Mouse (Mus musculus): ENCODE results near the gene Selplg. TPM values are rescaled to one million over a fixed set of nuclear protein-coding genes. Genes with fewer than 3 reads are reported as not detected.
"Not testable (repeated sequence)": the region's sequence is repeated elsewhere in the genome, so short reads cannot be mapped to it uniquely, and the experiment has no call there.

Selplg gene
- total RNA-seq, 2 experiments from 2014 or later: 29.3 to 33.5 TPM

DNA sequence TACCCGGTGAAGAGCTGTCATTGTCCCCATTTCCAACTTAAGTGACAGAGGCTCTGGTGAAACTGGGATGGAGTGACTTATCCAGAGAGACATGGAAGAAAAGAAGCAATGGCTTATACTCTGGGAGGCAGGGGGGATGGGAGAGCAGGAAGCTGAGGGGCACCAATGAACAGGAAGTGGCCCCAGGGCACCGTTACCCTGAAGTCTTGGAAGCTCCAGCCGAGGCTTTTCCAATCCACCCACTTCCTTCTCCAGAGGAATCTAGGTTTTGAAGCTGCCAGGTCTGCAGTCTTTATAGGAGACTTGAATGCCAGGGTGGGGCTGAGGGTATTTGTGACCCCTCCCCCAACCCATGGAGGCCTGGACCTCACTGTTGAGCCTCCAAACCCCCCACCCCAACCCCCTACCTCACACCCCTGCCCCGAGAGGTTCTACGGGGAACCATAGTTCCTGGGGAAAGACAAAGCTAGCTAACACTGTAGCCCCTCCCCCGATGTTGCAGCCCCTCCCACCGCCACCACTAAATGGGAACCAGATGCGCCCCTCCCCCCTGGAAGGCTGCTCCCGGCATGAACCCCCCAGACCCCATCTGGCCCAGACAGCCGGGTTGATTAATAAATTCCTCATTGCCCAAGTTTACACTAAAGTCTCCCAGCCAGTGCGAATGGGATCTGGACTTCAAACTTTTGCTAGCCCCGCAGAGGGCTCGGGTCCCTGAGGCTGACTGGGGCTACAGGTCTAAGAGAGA is 35.9 kb downstream of the Selplg start:
- no peak for DNase-seq (ENCODE audit: extremely low spot score in 1 of 2, low spot score in 1 of 2)

DNA sequence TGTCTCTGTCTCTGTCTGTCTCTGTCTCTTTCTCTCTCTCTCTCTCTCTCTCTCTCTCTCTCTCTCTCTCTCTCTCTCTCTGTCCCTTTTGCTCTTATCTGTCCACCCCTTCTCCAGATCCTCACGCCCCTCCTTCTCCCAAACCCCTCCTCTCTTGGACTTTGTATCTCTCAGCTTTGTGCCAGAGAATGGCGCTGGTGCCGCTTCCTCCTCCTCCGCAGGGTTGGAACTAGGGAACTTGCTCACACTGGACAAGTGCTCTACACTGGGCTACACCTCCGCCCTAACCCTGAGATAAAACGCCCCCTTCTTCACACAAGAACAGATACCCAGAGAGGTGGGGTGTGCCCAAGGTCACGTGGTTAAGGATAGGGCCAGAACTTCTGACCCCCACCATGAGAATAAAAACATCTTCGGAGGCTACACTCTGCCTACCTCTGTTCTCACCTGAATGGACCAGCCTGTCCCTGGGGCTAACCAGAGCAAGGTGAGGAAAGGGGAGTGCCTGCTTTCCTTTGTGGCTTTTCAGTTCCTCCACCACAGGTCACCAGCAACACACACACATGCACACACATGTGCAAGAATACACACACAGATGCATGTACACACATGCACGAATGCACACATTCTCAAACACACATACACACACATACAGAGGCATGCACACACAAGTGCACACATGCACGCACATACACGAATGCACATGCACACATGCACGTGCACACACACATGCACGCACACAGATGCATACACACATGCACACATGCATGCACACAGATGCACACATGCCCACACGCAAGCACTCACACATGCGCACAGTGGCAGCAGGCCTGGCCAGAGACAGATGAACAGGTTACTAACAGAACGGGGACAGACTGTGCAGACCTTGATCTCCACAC is 41.0 kb downstream of the Selplg start:
- DNase-seq (ENCODE audit: extremely low spot score in 1 of 2, low spot score in 1 of 2): no peak

GRCm38 (mm10) chr5:113790453-113791196 is 41.8 kb downstream of the Selplg start:
- DNase-seq (ENCODE audit: extremely low spot score in 1 of 2, low spot score in 1 of 2): no peak

DNA sequence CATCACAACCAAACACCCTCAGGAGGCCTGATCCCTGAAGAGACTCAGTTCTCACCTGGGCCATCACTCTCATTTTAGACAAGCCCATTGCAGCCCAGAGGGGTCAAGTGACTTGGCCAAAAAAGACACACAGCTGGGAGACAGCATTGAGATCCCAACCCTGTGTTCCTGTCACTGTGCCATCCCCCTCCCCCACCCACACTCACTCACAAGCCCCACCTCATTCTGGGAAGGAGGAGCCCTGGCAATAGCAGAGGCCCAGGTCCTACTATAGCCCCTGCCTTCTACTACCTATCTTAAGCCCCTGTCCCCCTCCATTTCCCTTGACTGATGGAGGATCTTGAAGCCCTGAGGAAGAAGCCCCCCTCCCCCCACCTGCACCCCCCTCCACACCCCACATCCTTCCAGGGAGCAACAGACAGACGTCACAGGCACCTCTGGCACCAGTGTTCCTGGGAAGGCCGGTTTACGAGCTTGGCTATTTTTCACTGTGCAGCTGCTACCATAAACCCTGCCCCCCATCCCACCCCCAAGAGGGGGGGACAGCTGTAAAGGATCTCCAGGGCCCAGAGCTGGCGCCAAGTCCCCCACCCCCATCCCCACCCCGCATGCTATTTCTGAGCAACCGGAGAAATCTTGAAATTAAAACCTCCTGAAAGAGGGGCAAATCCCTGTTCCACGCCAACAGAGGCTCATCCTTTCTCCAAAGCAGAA is 43.2 kb downstream of the Selplg start:
- DNase-seq (ENCODE audit: extremely low spot score in 1 of 2, low spot score in 1 of 2): no peak

DNA sequence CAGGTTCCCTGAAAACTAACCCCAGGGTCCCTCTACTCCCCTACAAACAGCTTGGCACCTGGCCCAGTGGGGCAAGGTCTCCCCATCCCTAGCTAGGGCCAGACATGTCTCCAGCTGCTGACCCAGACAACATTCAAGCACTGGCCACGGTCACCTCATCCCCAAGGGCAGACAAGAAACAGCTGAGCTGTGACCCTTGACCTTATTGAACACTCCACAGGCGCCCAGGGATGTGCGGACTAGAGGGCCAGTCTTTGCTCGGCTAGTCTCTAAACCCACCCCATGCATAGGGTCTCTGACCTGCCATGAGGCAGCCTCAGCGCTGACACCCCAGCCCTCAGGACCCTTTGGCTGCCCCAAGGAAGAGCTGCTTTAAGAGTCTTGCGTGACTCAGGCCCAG is 43.8 kb downstream of the Selplg start:
- DNase-seq (ENCODE audit: extremely low spot score in 1 of 2, low spot score in 1 of 2): no peak

DNA sequence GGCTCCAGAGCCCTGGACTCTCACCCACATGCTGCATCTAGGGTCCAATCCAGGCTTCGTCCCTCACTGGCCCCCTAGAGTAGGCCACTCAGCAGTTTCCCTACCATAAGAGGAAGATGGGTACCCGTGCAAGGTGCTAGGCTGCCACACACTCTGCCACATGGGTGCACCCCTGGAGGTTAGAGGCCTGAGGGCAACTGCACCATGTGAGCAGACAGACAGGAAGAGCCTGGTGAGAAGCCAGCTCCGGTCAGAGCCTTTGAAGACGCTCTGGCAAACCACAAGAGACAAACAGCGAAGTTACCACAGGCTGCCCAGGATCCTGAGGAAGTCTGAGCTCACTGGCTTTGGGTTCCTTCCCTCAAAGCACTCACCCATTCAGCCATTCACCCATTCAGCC is 45.5 kb downstream of the Selplg start:
- DNase-seq (ENCODE audit: extremely low spot score in 1 of 2, low spot score in 1 of 2): no peak

- DNase-seq (ENCODE audit: extremely low spot score in 1 of 2, low spot score in 1 of 2): not testable (repeated sequence)
Observed at GRCm38 (mm10) chr5:113784104-113784503, 48.3 kb downstream of the Selplg start.

- no peak for DNase-seq (ENCODE audit: extremely low spot score in 1 of 2, low spot score in 1 of 2)
Observed at GRCm38 (mm10) chr5:113783581-113784001, 48.9 kb downstream of the Selplg start.

DNA sequence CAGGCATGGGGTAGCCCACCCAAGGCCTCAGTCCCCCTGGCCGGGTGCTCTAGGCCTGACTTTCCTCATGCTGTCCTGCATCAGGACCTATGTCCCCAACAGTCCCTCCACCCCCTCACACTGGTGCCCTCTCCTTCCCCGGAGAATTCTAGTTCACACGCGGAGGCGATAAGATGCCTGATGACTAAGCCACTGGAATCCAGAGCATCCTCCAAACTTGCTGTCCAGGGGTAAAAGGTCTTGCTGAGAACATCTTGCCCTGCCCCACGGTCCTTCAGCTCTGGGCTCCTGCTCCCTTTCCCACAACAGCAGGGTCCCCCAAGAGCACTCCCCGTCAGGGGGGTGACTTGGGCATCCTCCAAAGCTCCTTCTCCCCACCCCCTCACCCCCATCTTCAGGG is 49.8 kb downstream of the Selplg start:
- no peak for DNase-seq (ENCODE audit: extremely low spot score in 1 of 2, low spot score in 1 of 2)

DNA sequence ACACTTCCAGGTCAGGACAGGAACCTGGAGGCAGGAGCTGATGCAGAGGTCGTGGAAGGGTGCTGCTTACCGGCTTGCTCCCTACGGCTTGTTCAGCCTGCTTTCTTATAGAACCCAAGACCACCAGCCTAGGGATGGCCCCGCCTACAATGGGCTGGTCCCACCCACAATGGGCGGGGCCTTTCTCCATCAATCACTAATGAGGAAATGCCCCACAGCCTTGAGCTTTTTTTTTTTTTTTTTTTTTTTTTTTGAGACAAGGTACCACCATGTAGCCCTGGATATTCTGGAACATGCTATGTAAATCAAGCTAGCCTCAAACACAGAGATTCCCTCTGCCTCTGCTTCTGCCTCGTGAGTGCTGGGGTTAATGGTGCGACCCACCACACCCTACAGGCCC is 50.6 kb downstream of the Selplg start:
- DNase-seq (ENCODE audit: extremely low spot score in 1 of 2, low spot score in 1 of 2): no peak

GRCm38 (mm10) chr5:113781254-113781653 is 51.2 kb downstream of the Selplg start:
- no peak for DNase-seq (ENCODE audit: extremely low spot score in 1 of 2, low spot score in 1 of 2)

DNA sequence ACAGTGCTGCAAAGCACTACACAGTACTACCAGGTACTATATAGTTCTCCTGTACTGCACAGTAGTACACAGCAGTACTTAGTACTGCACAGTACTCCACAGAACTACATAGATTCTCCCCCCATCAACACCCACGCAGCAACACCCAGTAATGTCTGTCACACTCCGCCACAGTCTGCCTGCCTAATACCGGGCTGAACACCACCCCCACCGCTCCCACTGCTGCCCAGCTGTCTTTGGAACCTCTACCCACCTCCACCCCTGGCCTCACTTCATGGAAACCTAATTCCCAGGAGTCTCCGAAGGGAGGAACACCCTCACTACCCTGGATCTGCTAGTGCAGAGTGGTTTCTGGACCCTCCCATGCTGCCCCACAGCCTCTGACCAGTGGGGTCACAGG is 51.7 kb downstream of the Selplg start:
- DNase-seq (ENCODE audit: extremely low spot score in 1 of 2, low spot score in 1 of 2): no peak

DNA sequence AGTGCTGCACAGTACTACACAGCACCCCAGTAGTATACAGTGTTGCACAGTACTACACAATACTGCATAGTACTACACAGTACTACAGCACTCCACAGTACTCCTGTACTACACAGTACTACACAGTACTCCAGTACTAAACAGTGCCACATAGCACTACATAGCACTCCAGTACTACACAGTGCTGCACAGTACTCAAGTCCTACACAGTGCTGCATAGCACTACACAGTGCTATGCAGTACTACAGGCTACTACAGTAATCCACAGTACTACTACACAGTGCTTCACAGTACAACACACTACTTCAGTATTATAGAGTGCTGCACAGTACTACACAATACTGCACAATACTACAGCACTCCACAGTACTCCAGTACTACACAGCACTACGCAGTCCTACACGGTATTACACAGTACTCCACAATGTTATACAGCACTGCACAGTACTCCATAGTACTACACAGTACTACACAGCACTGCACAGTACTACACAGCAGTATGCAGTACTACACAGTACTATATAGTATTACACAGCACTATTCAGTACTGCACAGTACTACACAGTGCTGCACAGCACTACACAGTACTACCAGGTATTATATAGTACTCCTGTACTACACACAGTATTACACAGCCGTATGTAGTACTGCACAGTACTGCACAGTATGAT is 52.2 kb downstream of the Selplg start:
- no peak for DNase-seq (ENCODE audit: extremely low spot score in 1 of 2, low spot score in 1 of 2)

- DNase-seq (ENCODE audit: extremely low spot score in 1 of 2, low spot score in 1 of 2): no peak
Observed at GRCm38 (mm10) chr5:113779569-113779968, 52.9 kb downstream of the Selplg start.

- not testable (repeated sequence) for DNase-seq (ENCODE audit: extremely low spot score in 1 of 2, low spot score in 1 of 2)
Observed at GRCm38 (mm10) chr5:113777728-113778127, 54.7 kb downstream of the Selplg start.

- no peak for DNase-seq (ENCODE audit: extremely low spot score in 1 of 2, low spot score in 1 of 2)
Observed at GRCm38 (mm10) chr5:113776896-113777226, 55.6 kb downstream of the Selplg start.

- DNase-seq (ENCODE audit: extremely low spot score in 1 of 2, low spot score in 1 of 2): no peak
Observed at GRCm38 (mm10) chr5:113776128-113776895, 56.1 kb downstream of the Selplg start.

DNA sequence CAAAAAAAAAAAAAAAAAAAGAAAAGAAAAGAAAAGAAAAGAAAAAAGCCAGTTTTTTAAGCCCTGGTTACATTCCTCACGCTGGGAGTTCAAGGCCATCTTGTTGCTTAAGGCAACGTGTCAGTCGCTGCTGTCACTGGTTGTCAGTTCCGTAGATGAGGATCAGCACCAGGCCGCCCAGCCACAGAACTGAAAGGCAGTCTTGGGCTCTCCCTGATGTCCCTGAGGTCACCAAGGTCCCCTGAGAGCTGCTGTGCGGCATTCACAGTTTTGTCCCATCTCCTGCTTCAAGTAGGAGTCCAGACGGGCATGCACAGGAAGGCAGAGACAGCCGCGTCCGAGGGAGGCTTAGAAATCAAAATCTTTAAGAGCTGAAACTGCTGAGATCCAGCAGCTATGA is 56.9 kb downstream of the Selplg start:
- no peak for DNase-seq (ENCODE audit: extremely low spot score in 1 of 2, low spot score in 1 of 2)

- peak; percentile 78 to 93 for DNase-seq (ENCODE audit: extremely low spot score in 1 of 2, low spot score in 1 of 2)
Observed at GRCm38 (mm10) chr5:113773664-113774063, 58.8 kb downstream of the Selplg start.

Measured in layer of hippocampus, postnatal 25 days (tissue).